Mouse (Mus musculus): ENCODE data around the gene Polr1a.

The Polr1a gene

DNA sequence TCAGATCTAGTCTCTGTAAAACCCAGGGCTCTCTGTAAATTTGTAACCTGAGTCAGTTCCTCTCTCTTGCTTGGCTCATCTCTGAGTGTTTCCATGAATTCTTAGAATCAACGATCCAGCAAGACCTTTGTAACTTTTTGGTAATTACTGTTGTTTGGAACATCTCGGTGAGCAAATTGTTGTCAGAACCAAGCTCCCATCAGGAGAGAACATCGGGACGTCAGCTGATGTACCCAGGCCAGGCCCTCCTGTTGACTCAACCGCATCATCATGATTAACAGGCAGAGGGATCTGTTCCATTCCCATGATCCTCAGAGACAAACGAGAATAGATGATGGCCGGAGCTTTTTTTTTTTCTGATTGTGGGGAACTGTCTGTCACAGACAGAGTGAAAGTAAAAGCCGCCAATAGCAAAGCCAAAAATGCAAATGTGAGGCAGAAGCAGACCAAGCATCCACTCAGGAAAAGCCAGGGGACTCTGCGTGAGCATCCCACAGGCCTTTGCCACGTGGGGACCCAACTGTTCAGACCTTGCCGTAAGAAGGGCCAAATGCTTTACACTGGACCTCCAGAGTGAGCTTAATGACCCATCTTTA, 91.2 kb downstream of the Polr1a start:
- no peak for DNase-seq (ENCODE audit: low spot score)

DNA sequence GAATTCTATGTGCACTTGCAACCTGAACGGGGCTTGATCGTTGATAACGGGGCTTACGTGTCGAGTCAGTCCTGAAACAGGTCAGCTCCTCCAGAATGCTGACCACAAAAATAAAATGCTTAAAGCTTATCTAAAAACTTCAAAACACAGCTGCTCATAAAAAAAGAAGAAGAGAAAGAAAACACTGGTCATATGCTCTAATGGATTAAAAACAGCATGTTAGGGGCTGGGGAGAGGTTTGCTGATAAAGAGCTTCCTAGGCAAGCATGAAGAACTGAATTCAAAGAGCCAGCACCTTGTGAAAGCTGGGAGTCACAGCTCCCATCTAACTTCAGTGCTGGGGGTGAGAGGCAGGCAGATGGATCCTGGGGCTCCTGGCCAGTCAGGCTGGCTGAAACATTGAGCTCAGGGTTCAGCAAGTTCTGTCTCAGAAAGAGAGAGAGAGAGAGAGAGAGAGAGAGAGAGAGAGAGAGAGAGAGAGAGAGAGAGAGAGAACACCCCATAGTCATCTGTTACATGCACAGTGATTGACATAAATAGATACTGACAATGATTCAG, 92.4 kb downstream of the Polr1a start:
- no peak for DNase-seq (ENCODE audit: low spot score)

DNA sequence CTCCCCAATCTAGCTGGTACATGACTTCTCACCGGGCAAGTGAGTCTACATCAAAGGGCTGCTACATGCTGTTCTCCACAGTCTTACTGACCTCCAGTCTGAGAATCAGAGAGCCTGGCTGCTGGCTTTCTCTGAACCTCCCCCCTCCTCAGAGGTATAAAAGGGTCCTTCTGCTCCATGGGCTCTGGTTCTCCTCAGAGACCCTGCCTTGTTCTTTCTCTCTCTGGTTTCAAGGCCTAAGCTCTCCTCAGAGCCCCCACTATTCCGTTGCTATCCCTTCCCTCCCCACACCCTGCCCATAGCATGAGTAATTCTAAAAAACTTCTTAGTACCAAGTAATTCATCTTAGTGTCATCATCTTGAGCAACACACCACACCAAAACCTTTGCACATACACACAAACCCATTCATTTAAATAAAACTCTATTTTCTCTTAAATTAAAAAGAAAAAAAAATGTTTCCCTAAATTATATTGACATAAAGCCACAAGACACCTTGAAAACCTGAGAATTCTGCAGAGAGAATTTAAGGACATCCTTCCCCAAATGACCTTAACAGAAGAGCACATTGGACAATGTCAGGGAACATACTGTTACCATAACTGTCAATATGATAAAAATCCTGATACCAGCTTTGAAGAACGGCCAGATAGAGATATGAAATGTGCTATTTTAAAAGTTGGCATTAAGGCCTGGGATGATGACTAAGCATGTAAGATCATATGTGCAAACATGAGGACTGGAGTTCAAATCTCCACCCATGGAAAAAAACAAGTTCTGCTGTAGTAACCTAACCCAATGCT, 98.8 kb downstream of the Polr1a start:
- DNase-seq (ENCODE audit: low spot score) = no peak

DNA sequence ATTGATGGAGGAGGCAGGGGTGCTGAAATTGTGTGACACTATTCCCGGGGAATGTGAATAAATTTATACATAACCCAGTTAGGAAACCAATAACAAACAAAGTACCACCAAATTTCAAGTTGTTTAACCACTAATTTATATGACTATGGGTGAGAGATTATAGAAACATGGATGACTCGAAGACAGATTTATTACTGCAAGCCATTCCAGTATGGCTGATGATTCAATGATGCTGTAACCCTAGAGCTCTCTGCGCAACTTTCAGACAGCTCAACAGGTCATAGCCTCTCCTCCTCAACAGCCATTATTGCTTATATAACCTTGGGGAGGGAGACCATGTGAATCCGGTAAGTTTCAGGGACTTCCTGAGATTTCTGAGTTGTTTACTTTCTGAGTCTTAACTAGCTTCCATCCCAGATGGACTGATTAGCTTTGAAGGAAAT, 99.4 kb downstream of the Polr1a start:
- no peak for DNase-seq (ENCODE audit: low spot score)

DNA sequence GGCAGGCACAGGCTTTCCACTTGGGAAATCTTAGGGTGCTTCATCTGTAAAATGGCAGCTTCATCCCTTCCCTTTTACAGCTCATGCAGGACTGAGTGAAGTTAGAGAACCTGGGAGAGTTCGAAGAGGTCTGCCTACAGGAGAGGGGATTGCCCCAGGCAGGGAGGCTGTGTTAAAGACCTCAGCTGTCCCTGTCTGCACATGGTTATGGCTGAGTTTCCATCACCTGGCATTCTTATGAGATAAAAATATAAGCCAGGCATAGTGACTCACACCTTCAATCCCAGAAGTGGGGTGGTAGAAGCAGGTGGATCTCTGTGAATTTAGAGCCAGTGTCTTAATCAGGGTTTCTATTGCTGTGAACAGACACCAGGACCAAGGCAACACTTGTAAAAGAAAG, 100.6 kb downstream of the Polr1a start:
- DNase-seq (ENCODE audit: low spot score) = no peak

DNA sequence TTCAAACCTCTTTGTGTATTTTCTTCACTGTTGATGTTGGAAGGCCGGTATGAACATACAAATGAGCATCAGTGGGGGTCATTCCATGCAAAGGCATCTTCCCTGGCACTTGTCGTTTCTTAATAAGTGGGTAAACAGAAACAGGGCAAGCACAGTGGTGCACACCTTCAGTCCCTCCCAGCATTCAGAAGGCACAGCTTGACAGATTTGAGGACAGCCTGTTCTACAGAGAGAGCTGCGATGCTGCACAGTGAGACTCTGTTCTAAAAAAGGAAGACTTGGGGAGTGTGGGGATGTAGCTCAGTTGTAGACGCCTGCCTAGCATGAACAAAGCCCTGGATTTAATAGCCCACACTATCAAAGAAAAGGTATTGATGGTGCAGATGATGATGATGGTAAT, 105.2 kb downstream of the Polr1a start:
- no peak for DNase-seq (ENCODE audit: low spot score)

DNA sequence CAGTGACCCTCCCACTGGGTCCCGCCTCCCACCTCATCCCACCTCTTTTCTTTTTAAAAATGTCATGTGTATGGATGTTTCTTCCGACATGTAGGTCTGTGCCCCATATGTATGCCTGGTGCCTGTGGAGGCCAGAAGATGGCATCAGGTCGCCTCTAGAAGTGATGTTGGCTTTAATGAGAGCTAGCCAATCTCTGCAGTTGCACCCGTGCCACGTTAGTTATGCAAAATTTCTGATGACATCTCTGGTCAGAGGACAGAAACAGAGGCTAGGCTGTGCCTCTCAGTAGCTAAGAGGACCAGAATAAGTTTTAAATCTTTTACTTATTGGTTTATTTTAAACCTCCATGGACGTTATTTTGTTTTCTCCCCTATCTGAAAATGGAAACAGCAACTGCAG, 109.2 kb downstream of the Polr1a start:
- no peak for DNase-seq (ENCODE audit: low spot score)

DNA sequence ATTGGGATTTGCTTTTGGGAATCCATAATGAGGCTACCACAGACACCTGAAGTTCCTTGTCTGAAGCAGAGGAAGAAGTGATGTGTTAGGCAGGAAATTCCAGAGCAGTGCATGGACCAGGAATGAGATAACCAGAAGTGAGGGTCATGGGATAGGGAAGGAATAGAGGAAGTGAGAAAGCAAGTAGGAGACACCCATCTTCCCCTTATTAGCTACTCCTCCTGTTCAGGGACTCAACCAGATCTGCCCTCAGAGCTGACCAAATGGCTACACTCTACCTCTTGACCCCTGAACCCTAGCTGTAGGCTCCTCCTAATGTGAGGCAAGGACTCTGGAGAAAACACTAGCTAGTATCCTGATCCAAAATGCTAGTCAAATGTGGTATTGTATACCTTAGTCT, 116.6 kb downstream of the Polr1a start:
- no peak for DNase-seq (ENCODE audit: low spot score)

DNA sequence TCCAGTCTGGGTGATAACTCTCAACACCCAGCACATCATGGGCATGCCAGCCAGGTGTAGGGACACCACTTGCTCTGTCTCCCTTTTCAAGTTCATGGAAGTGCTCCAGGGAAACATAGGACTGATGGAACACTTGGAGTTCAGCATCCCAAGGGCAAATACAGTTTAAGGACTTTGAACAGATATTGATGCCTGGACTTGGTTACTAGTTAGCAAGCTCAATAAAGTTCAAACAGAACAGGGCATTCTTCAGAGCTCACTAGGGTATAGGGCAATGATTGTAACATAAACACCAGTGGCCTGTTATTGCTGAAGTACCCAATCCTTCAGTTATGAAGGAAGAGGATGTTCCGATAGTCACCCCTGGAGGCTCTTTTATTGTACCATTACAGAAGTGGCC, 119.2 kb downstream of the Polr1a start:
- DNase-seq (ENCODE audit: low spot score) = no peak

DNA sequence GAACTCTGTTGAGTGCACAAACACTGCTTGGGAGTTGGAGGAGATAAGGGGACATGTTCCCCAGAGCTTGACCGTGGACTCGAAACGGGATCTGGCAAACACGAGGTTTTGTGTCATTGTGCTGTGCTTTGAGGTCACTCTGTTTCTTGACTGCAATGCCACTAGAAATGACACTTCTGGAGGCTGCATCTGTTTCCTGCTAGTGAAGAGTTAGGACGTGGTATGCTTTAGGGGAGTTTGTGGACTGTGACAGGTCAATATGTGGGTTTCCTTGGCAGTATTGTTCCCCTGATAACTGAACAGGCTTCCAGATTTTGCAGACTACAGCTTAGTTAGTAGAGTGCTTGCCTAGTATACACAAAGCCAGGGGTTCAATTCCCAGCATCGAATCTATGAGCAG, 120.8 kb downstream of the Polr1a start:
- DNase-seq (ENCODE audit: low spot score) = no peak

All from ovary, postnatal 10 days (tissue).